Mouse (Mus musculus): ENCODE results near the gene Phtf2.

GRCm38 (mm10) chr5:20925451-20925850 is 43.5 kb upstream of the Phtf2 start:
- TF ChIP-seq ZNF384 (IDR thresholded peaks at IDR 0.05; ENCODE audit: low read depth, low read length) (no peak), ZC3H11A (IDR thresholded peaks at IDR 0.05; ENCODE audit: borderline replicate concordance, low read depth, low read length) (no peak), HCFC1 (IDR thresholded peaks at IDR 0.05; ENCODE audit: borderline replicate concordance, insufficient read depth, low read length) (no peak), CHD2 (IDR thresholded peaks at IDR 0.05; ENCODE audit: low read depth, low read length) (no peak), MAFK (IDR thresholded peaks at IDR 0.05; ENCODE audit: insufficient read depth, low read depth, low read length) (no peak)
